Mouse (Mus musculus) limb, embryonic 12.5 days (tissue): ENCODE measurements around the gene Tmem183a. TPM values are rescaled to one million over a fixed set of nuclear protein-coding genes. Genes with fewer than 3 reads are reported as not detected.
A peak's percentile ranks its signal among the peaks of the same experiment; 100 is the strongest.

ENCODE experiments used
- ATAC-seq: fragments of 200-750 bp; cut with Nextera tagmentation; 2 replicates; pipeline ENCODE4 v1.8.0; 2017; ENCODE audit warnings: low read depth, moderate TSS enrichment; ENCODE audit not compliant: insufficient number of reproducible peaks, insufficient read depth, low FRiP score, low TSS enrichment
- H3K27ac ChIP-seq: fragments of 300-500 bp; sonication (generic); 2 replicates; pipeline ENCODE4 v1.5.1; 2016; ENCODE audit warnings: mild to moderate bottlenecking, moderate library complexity
- H3K27me3 ChIP-seq: fragments of 300-500 bp; sonication (generic); 2 replicates; pipeline ENCODE4 v1.6.1; 2016; ENCODE audit warnings: mild to moderate bottlenecking, moderate library complexity
- H3K36me3 ChIP-seq: fragments of 300-500 bp; sonication (generic); 2 replicates; pipeline ENCODE4 v1.6.1; 2016; ENCODE audit warnings: mild to moderate bottlenecking, moderate library complexity
- H3K4me1 ChIP-seq: fragments of 300-500 bp; sonication (generic); replicated peaks from 2 replicates; pipeline ENCODE4 v1.6.1; 2016
- H3K4me2 ChIP-seq: fragments of 300-500 bp; sonication (generic); 2 replicates; pipeline ENCODE4 v1.6.1; 2016; ENCODE audit warnings: mild to moderate bottlenecking, moderate library complexity
- H3K4me3 ChIP-seq: fragments of 300-500 bp; sonication (generic); replicated peaks from 2 replicates; pipeline ENCODE4 v1.5.1; 2016; ENCODE audit warnings: mild to moderate bottlenecking
- H3K9ac ChIP-seq: fragments of 300-500 bp; sonication (generic); replicated peaks from 2 replicates; pipeline ENCODE4 v1.6.1; 2016; ENCODE audit warnings: mild to moderate bottlenecking, moderate library complexity
- H3K9me3 ChIP-seq: fragments of 300-500 bp; sonication (generic); 2 replicates; pipeline ENCODE4 v1.6.1; 2016; ENCODE audit warnings: mild to moderate bottlenecking, moderate library complexity
- WGBS: fragments of 180-500 bp; shearing (Covaris S2); methylation state at CpG from one replicate; pipeline ENCODE4 v1.1.7; 2016; 5-methylcytosine and 5-hydroxymethylcytosine counted together
- polyA plus RNA-seq: library from polyadenylated mRNA; unstranded; fragments of >200 nt; fragmentation: Nextera tagmentation; extraction: Ambion mirVana; gene quantifications from 2 replicates; pipeline ENCODE4 v1.2.1, GENCODE M21; 2016

The Tmem183a gene
- 96.6 and 99.3 TPM in 2 replicates for polyA plus RNA-seq

DNA sequence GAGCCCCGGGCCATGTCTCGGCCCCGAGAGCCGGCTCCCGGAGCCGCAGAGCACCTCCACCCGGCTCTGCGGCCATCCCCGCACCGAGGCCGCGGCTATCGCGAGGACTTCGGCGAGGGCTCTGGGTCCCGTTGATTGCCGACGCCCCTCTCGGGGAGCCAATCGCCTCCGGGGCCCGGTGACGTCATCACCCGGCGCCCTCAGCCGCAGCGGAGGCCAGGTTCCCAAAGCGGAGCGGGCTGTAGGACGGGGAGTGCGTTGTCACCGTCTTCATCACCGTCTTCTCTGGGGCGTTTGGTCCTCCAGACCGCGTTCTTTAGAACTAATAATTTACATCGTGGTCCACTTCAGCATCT is at the start of gene Tmem183a:
Gene Tmem183a (minus strand): TSS at position 123 of the 356 bp plus-strand sequence.
- Histone ChIP-seq H3K27ac (peak within 1 kb of the TSS; percentile 80), H3K4me3 (peak within 1 kb of the TSS; percentile 92), H3K9ac (peak within 1 kb of the TSS; percentile 94), H3K27me3 (no peaks in the 10 kb centered on the region), H3K4me1 (peaks cover 8% of the 10 kb centered on the region), H3K9me3 (no peaks in the 10 kb centered on the region), H3K4me2 (peak within 1 kb of the TSS; percentile 80), H3K36me3 (peaks cover 34% of the 10 kb centered on the region)
- under 1% methylated on average over 38 of the region's 38 CpGs for WGBS
- peak; percentile 96 for ATAC-seq

DNA sequence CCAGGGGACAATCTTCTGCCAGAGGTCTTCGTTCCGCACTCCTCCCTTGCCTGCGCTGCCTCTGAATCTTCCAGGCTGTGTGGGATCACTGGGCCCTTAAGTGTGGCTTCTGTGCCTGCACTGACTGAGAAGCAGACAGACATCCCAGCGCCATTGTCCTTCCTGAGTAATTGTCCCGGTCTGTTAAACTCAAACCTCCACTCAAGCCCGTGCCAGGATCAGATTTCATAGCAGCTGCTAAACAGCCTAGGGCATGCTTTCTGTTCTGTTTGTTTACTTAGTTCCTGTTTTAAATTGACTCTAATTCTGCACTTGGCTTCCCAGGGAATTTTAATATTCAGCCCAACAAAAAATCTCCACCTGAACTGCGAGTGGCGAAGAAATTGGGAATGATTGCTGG is 46.3 kb upstream of the Tmem183a start:
- Histone ChIP-seq H3K27ac (no peak overlapping the region), H3K4me1 (peaks cover 10% of the 10 kb centered on the region), H3K9ac (no peak overlapping the region), H3K36me3 (peaks cover 45% of the 10 kb centered on the region), H3K4me2 (no peak overlapping the region), H3K27me3 (no peaks in the 10 kb centered on the region), H3K4me3 (no peak overlapping the region), H3K9me3 (no peaks in the 10 kb centered on the region)
- 61% methylated on average over 8 of the region's 8 CpGs for WGBS
- ATAC-seq = no peak

DNA sequence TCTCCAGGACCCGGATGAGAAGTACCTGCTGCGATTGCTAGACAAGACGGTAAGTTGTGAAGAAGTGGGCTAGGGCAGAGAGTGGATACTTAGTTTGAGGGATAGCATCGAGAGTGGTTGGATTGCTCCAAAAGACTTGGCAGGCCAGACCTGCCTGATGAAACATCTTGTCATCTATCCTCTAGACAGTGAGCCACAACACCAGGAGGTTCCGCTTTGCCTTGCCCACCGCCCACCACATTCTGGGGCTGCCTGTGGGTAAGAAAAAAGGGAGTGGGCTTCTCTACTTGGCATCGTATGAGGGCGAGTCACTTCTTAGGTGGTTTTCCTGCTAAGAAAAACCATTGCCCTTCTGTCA is 44.6 kb upstream of the Tmem183a start:
- Histone ChIP-seq H3K4me1 (peaks cover 10% of the 10 kb centered on the region), H3K9ac (peak overlapping the region; percentile 71), H3K4me2 (peak overlapping the region; percentile 82), H3K27me3 (no peaks in the 10 kb centered on the region), H3K4me3 (peak overlapping the region; percentile 79), H3K36me3 (peaks cover 37% of the 10 kb centered on the region), H3K27ac (peak overlapping the region; percentile 74; the same call in 1 of the 2 replicates), H3K9me3 (no peaks in the 10 kb centered on the region)
- 25% methylated on average over 8 of the region's 8 CpGs for WGBS
- peak; percentile 40 for ATAC-seq

DNA sequence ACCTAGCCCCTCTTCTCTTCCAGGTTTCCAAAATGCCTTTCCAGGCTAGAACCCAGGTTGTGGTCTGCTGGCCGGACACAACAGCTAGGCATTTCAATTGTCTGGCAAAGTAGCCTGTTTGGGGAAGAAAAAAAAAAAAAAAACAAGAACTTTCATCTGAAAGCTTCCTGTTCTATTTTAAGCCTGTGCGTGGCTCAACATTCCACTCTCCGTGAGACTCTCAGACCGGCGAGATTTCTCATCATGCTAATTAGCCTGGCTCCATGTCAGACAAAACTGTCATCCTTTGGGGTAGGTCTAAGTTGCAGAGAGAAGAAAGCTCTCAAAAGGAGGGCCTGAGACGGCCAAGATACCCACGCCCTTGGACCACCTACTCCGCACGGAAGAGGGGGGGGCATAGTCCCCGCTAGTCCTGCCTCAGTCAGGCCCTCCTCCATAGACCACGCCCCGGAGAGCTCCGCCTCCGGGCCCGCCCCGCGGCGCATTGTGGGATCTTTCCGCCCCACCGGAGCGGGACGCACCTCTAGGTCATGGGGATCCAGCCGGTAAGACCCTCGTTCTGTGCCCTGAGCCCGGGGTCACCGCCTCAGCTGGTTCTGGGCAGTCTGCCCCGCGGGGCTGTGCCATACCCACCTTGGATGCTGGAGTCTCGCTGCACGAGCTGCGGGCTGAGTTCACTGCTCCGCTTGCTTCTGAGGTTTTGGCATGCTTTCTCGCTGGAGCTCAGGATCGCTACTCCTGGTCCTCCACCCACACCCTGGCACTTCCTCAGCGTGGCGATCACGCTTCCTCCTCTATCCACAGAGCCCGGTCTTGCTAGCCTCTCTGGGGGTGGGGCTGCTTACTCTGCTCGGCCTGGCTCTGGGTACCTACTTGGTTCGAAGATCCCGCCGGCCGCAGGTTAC is 44.0 kb upstream of the Tmem183a start, which contains the start of gene Cyb5r1:
Gene Cyb5r1 (plus strand): TSS at position 51 of the 905 bp plus-strand sequence.
- Histone ChIP-seq H3K9me3 (no peaks in the 10 kb centered on the region), H3K36me3 (peaks cover 31% of the 10 kb centered on the region), H3K27ac (peak within 1 kb of the TSS; percentile 74), H3K4me1 (peaks cover 10% of the 10 kb centered on the region), H3K27me3 (no peaks in the 10 kb centered on the region), H3K4me2 (peak within 1 kb of the TSS; percentile 82), H3K4me3 (peak within 1 kb of the TSS; percentile 79), H3K9ac (peak within 1 kb of the TSS; percentile 71)
- peak; percentile 99 for ATAC-seq
- under 1% methylated on average over 43 of the region's 43 CpGs for WGBS

DNA sequence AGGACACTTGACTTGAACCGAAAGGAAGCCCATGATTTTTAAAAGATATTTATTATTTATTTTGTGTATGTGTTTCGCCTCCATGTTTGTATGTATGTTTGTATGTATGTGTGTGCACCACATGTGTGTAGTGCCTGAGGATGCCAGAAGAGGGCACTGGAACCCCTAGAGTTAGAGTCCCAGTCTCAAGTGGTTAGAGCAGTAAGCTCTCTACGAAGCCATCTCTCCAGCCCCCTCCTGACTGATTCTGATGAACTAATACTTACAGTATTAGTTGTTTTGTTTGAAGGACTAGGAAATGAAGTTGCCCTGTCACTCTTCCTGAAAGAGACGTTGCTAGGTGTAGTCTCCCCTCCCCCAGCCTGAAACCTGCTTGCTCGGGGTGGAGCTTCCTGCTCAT is 38.0 kb upstream of the Tmem183a start:
- Histone ChIP-seq H3K4me1 (no peaks in the 10 kb centered on the region), H3K4me2 (no peak overlapping the region), H3K27ac (no peak overlapping the region), H3K4me3 (no peak overlapping the region), H3K36me3 (no peaks in the 10 kb centered on the region), H3K27me3 (no peaks in the 10 kb centered on the region), H3K9me3 (0 out of 2 replicates have a peak, but pooled peaks cover 6% of the 10 kb centered on the region), H3K9ac (no peak overlapping the region)
- 67% methylated on average over 5 of the region's 5 CpGs for WGBS
- ATAC-seq = no peak

DNA sequence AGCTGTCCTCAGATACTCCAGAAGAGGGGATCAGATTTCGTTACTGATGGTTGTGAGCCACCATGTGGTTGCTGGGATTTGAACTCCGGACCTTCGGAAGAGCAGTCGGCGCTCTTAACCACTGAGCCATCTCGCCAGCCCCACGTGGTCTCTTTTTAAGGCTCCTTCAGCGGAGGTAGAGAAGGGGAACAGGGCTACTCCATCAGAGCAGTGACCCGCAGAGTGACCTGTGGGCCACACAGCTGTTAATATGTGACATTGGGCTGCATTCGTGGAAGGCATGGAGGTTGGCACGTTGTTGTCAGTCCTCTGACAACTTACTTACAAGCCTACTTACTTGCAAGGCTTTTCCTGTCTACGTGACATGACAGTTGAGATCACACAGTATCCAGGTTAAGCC is 36.4 kb upstream of the Tmem183a start:
- H3K4me2 ChIP-seq = no peak overlapping the region
- no peaks in the 10 kb centered on the region for H3K27me3 ChIP-seq
- 0 out of 2 replicates have a peak, but pooled peaks cover 6% of the 10 kb centered on the region for H3K9me3 ChIP-seq
- no peak for ATAC-seq
- H3K36me3 ChIP-seq = no peaks in the 10 kb centered on the region
- no peak overlapping the region for H3K27ac ChIP-seq
- no peak overlapping the region for H3K4me3 ChIP-seq
- WGBS = 91% methylated on average over 12 of the region's 12 CpGs
- H3K4me1 ChIP-seq = no peaks in the 10 kb centered on the region; the same call in 1 of the 2 replicates
- no peak overlapping the region for H3K9ac ChIP-seq

DNA sequence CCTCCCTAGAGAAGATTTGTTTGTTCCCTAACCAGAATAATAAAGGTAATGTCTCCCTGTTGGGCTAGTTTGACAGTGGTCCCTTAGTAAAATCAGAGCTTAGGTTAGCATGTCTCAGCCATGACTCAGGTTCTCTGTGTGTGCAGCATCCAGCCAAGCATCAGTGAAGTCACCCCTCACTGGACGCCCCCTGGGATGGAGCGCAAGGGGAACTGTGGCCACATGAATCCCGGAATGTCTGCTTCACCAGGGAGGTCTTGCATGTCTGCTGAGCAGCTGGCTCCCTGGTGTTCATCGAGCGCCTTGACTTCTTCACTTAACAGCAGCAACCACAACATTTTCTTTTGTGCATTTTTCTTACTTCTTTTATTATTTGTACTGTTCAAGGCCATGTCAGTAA is 32.0 kb upstream of the Tmem183a start:
- ATAC-seq = no peak
- no peaks in the 10 kb centered on the region; the same call in 1 of the 2 replicates for H3K4me1 ChIP-seq
- H3K4me2 ChIP-seq = no peak overlapping the region
- no peaks in the 10 kb centered on the region for H3K36me3 ChIP-seq
- 46% methylated on average over 5 of the region's 5 CpGs for WGBS
- no peak overlapping the region for H3K27ac ChIP-seq
- no peaks in the 10 kb centered on the region for H3K9me3 ChIP-seq
- H3K4me3 ChIP-seq = no peak overlapping the region
- no peaks in the 10 kb centered on the region for H3K27me3 ChIP-seq
- H3K9ac ChIP-seq = no peak overlapping the region

DNA sequence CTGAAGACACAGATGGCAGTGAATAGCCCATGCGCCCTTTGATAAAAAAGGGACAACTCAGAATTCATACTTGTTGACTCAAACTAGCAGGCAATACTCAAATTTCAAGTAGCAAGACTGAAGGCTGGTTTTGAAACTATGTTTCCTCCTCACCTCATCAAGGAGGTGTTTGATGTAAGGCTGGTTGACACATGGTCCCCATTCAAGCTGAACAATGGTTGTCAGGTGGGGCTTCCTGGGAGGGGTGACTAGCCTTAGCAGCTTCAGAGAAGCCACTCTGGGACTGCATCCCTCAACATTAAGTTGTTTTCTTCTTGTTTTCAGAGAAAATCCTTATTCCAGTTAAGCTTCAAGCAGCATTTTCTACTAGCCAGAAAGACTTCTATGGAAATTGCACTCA is 23.9 kb upstream of the Tmem183a start, which contains the start of gene 4933406M09Rik:
Gene 4933406M09Rik (plus strand): TSS at position 275 of the 400 bp plus-strand sequence.
- H3K36me3 ChIP-seq = no peaks in the 10 kb centered on the region
- H3K9me3 ChIP-seq = no peaks in the 10 kb centered on the region
- peaks cover 14% of the 10 kb centered on the region; the same call in 1 of the 2 replicates for H3K27me3 ChIP-seq
- peaks cover 3% of the 10 kb centered on the region; the same call in 1 of the 2 replicates for H3K4me1 ChIP-seq
- 94% methylated on average over 1 of the region's 1 CpGs for WGBS
- H3K4me3 ChIP-seq = no peak within 1 kb of the TSS
- H3K4me2 ChIP-seq = no peak within 1 kb of the TSS
- H3K27ac ChIP-seq = no peak within 1 kb of the TSS
- ATAC-seq = no peak
- no peak within 1 kb of the TSS for H3K9ac ChIP-seq

DNA sequence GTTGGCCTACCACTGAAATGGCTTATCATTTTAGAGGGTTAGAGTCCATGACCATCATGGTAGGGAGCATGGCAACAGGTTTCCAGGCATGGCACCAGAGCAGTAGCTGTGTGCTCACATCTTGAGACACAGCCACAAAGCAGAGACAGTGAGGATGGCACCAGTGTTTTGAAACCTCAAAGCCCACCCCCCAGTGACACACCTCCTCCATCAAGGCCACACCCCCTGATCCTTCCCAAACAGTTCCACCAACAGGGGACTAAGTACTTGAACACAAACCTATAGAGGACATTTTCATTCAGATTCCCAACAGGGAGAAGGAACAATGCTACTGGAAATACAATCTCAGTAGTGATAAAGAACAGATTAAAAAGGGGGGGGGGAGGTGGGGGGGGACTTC is 23.4 kb upstream of the Tmem183a start:
- Histone ChIP-seq H3K4me3 (no peak overlapping the region), H3K36me3 (no peaks in the 10 kb centered on the region), H3K27me3 (peaks cover 14% of the 10 kb centered on the region; the same call in 1 of the 2 replicates), H3K9ac (no peak overlapping the region), H3K27ac (no peak overlapping the region), H3K4me1 (peaks cover 3% of the 10 kb centered on the region; the same call in 1 of the 2 replicates), H3K9me3 (no peaks in the 10 kb centered on the region), H3K4me2 (no peak overlapping the region)
- ATAC-seq = no peak

DNA sequence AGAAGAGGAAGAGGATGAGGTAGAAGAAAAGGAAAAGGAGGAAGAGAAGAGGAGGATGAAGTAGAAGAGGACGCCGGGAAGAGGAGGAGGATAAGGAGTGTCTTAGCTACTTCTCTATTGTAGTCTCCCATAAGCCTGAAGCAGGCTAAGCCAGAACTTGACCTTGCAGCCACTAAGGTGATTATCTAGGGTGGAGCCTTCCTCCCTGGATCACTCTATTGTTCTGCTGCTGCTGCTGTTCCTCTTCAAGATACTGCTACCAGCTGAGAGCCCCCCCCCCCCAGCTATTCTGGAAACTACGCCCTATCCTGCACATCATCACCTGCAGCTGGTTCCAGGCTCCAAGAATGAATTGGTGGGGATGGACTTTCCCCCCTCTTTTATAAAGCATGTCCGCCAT is 22.8 kb upstream of the Tmem183a start:
- ATAC-seq = no peak
- Histone ChIP-seq H3K9me3 (no peaks in the 10 kb centered on the region), H3K4me1 (peaks cover 3% of the 10 kb centered on the region; the same call in 1 of the 2 replicates), H3K4me3 (no peak overlapping the region), H3K27ac (no peak overlapping the region), H3K36me3 (no peaks in the 10 kb centered on the region), H3K9ac (no peak overlapping the region), H3K4me2 (no peak overlapping the region), H3K27me3 (peaks cover 14% of the 10 kb centered on the region; the same call in 1 of the 2 replicates)
- WGBS = 80% methylated on average over 4 of the region's 4 CpGs

DNA sequence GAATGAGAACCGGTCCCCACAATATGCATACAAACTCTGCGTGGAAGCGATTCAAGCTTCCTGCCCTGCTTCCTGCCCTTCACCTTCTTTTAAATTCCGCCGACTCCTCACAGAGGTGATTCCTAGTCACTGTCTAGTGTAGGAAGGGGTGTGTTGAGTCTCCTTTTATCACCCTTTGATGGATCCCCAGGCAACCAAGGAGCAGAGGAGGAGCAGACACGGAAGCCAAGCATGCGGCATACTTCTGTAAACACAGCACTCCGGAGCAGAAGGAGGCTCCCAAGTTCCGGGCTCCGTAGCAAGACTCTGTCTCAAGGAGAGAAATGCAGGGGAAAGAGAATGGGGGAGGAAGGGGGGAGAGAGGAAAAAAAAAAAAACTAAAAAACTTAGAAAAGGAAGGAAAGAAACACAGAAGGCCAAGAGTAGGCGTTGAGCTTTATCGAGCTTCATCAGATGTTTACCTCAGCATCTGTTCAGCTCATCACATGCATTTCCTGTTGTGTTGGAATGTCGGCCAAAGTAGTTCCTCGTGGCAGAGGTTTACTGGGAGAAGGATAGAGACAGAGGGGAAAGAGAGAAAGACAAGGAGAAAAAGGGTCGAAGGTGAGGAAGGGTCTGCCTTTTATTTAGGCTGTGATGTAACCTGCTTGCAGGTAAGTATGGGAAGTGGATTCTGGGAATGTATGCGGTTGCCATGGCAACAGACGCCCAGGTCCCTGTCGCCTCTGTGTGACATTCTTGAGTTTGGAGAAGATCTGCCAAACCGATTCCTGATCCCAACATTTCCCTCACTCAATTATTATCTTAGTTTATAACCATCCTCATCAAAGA is 20.2 kb upstream of the Tmem183a start:
- Histone ChIP-seq H3K36me3 (no peaks in the 10 kb centered on the region), H3K9ac (peak overlapping the region; percentile 50), H3K9me3 (no peaks in the 10 kb centered on the region), H3K27ac (no peak overlapping the region), H3K4me1 (peaks cover 3% of the 10 kb centered on the region; the same call in 1 of the 2 replicates), H3K27me3 (peaks cover 7% of the 10 kb centered on the region; the same call in 1 of the 2 replicates), H3K4me3 (peak overlapping the region; percentile 35), H3K4me2 (peak overlapping the region; percentile 56)
- 4% methylated on average over 19 of the region's 19 CpGs for WGBS
- no peak for ATAC-seq
